Mouse (Mus musculus) megakaryocyte-erythroid progenitor cell, adult 5-6 weeks (primary cell): ENCODE results near the gene Morf4l2. TPM values are rescaled to one million over a fixed set of nuclear protein-coding genes. Genes with fewer than 3 reads are reported as not detected.
A peak's percentile ranks its signal among the peaks of the same experiment; 100 is the strongest.
"Not testable (repeated sequence)": the region's sequence is repeated elsewhere in the genome, so short reads cannot be mapped to it uniquely, and the experiment has no call there.

Source experiments
- ATAC-seq: replicated peaks from 2 replicates; pipeline ENCODE4 v1.8.0; 2016; ENCODE audit warnings: mild to moderate bottlenecking, inconsistent platforms; ENCODE audit not compliant: severe bottlenecking, poor library complexity, low FRiP score, low TSS enrichment
- total RNA-seq, 2 experiments: library from RNA; stranded (forward) in 1 of 2; stranded (reverse) in 1 of 2; fragments of 200-1000, 215-1000 nt in 1 of 2; fragments of >200 nt in 1 of 2; fragmentation: Nextera tagmentation in 1 of 2; gene quantifications; 2 replicates each; pipeline ENCODE4 v1.2.3; 2014 to 2017

Gene Morf4l2
- total RNA-seq, 2 experiments from 2014 or later, result 291 to 999 TPM

GRCm38 (mm10) chrX:136708168-136708681 is 35.3 kb downstream of the Morf4l2 start:
- peak; percentile 74 for ATAC-seq

- peak; percentile 87 for ATAC-seq
Measured at GRCm38 (mm10) chrX:136707446-136708167, 35.9 kb downstream of the Morf4l2 start, which contains the start of gene Tceal1. TSS of gene Tceal1 (plus strand) at chrX:136707982.

GRCm38 (mm10) chrX:136693196-136693595 is 50.3 kb downstream of the Morf4l2 start:
- ATAC-seq, result no peak

GRCm38 (mm10) chrX:136692294-136692675 is 51.2 kb downstream of the Morf4l2 start:
- ATAC-seq, result no peak

DNA sequence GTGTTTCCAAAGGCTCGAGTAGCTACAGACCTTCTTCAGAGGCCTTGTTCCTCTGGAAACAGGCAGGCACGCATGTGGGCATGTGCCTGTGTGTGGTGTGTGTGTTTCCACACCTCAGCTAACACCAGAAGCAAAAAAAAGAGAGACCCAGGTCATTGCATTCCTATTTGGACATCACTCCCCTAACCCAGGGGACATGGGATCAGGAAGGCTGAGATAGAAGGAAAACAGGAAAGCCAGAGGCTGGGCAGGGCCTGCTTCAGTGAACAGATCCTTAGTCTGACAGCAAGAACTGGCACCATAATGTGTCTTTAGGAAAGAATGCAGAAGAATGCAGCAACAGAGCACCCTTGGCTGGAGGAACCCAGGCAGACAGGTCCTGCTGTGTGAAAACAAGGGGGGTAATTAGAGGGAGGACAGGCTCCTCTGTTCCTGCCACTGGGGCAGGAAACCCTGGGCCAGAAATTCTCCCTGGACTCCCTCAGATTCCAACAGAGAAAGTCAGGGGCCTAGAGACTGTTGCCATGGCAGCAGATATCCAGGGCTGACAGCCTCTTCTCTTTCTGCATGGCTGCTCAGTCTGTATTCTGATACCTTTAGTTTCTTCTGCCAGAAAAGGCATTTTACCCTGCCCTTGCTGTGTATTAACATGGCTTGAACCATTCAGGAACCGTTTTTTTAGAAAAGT is 51.7 kb downstream of the Morf4l2 start:
- not testable (repeated sequence) for ATAC-seq

Other genes with a start within 250 kb of the Morf4l2 start
- not detected in 2 replicates for gene Kir3dl1, start 225.7 kb downstream of the Morf4l2 start, total RNA-seq (2014; fragmentation: Nextera tagmentation)
- gene Kir3dl1, start 225.7 kb downstream of the Morf4l2 start, total RNA-seq (2017), result not detected in 2 replicates
- gene Kir3dl2, start 199.6 kb downstream of the Morf4l2 start, total RNA-seq (2014; fragmentation: Nextera tagmentation), result not detected in 2 replicates
- not detected in 2 replicates for gene Kir3dl2, start 199.6 kb downstream of the Morf4l2 start, total RNA-seq (2017)
- 9.2 and 12.2 TPM in 2 replicates for gene Tceal3, start 152.8 kb downstream of the Morf4l2 start, total RNA-seq (2014; fragmentation: Nextera tagmentation)
- gene Tceal3, start 152.8 kb downstream of the Morf4l2 start, total RNA-seq (2017), result 11.4 and 24.9 TPM in 2 replicates
- 0.42 and 2.9 TPM in 2 replicates for gene Tceal1, start 35.7 kb downstream of the Morf4l2 start, total RNA-seq (2014; fragmentation: Nextera tagmentation)
- gene Tceal1, start 35.7 kb downstream of the Morf4l2 start, total RNA-seq (2017), result 3.7 and 6.7 TPM in 2 replicates
- not detected in 2 replicates for gene Glra4, start 36.5 kb upstream of the Morf4l2 start, total RNA-seq (2014; fragmentation: Nextera tagmentation)
- gene Glra4, start 36.5 kb upstream of the Morf4l2 start, total RNA-seq (2017), result not detected in 2 replicates
- gene Plp1, start 79.0 kb upstream of the Morf4l2 start, total RNA-seq (2014; fragmentation: Nextera tagmentation), result 6.2 and 7.4 TPM in 2 replicates
- gene Plp1, start 79.0 kb upstream of the Morf4l2 start, total RNA-seq (2017), result 0.99 and 1.1 TPM in 2 replicates
- gene Rab9b, start 125.1 kb upstream of the Morf4l2 start, total RNA-seq (2014; fragmentation: Nextera tagmentation), result not detected in 2 replicates
- not detected in 2 replicates for gene Rab9b, start 125.1 kb upstream of the Morf4l2 start, total RNA-seq (2017)
- not detected in 2 replicates for gene H2bfm, start 183.6 kb upstream of the Morf4l2 start, total RNA-seq (2014; fragmentation: Nextera tagmentation)
- gene H2bfm, start 183.6 kb upstream of the Morf4l2 start, total RNA-seq (2017), result not detected in 2 replicates
- gene Tmsb15b2, start 231.8 kb upstream of the Morf4l2 start, total RNA-seq (2014; fragmentation: Nextera tagmentation), result not detected in 2 replicates
- 7.2 TPM in 1 of 2 replicates, not detected in the other for gene Tmsb15b2, start 231.8 kb upstream of the Morf4l2 start, total RNA-seq (2017)
- gene Tmsb15l, start 233.2 kb upstream of the Morf4l2 start, total RNA-seq (2014; fragmentation: Nextera tagmentation), result 1.2 and 3.9 TPM in 2 replicates
- gene Tmsb15l, start 233.2 kb upstream of the Morf4l2 start, total RNA-seq (2017), result 1.6 TPM in 1 of 2 replicates, not detected in the other
- 4.0 TPM in 1 of 2 replicates, not detected in the other for gene Tmsb15b1, start 233.2 kb upstream of the Morf4l2 start, total RNA-seq (2014; fragmentation: Nextera tagmentation)
- gene Tmsb15b1, start 233.2 kb upstream of the Morf4l2 start, total RNA-seq (2017), result 7.0 and 13.2 TPM in 2 replicates
- gene Zcchc18, start 249.5 kb upstream of the Morf4l2 start, total RNA-seq (2014; fragmentation: Nextera tagmentation), result not detected in 2 replicates
- not detected in 2 replicates for gene Zcchc18, start 249.5 kb upstream of the Morf4l2 start, total RNA-seq (2017)